Mouse (Mus musculus) hindbrain, embryonic 10.5 days (tissue): Measurements from ENCODE around the gene Olfr1062. TPM values are rescaled to one million over a fixed set of nuclear protein-coding genes. Genes with fewer than 3 reads are reported as not detected.
A peak's percentile ranks its signal among the peaks of the same experiment; 100 is the strongest.
"Not testable (repeated sequence)": the region's sequence is repeated elsewhere in the genome, so short reads cannot be mapped to it uniquely, and the experiment has no call there.

Experiments used
- DNase-seq: peaks from one replicate; pipeline ENCODE4 v3.0.0-alpha.2; 2017; ENCODE audit warnings: low spot score
- H3K27ac ChIP-seq: fragments of 300-500 bp; sonication (generic); 2 replicates; pipeline ENCODE4 v1.5.1; 2016; ENCODE audit warnings: mild to moderate bottlenecking, moderate library complexity
- H3K27me3 ChIP-seq: fragments of 300-500 bp; sonication (generic); 2 replicates; pipeline ENCODE4 v1.6.1; 2016; ENCODE audit warnings: mild to moderate bottlenecking; ENCODE audit not compliant: poor library complexity, insufficient read depth, severe bottlenecking
- H3K36me3 ChIP-seq: fragments of 300-500 bp; sonication (generic); 2 replicates; pipeline ENCODE4 v1.6.1; 2016; ENCODE audit warnings: mild to moderate bottlenecking, moderate library complexity
- H3K4me1 ChIP-seq: fragments of 300-500 bp; sonication (generic); replicated peaks from 2 replicates; pipeline ENCODE4 v1.6.1; 2016; ENCODE audit warnings: mild to moderate bottlenecking
- H3K4me3 ChIP-seq: fragments of 300-500 bp; sonication (generic); 2 replicates; pipeline ENCODE4 v1.5.1; 2016; ENCODE audit warnings: mild to moderate bottlenecking, moderate library complexity
- H3K9me3 ChIP-seq: fragments of 300-500 bp; sonication (generic); 2 replicates; pipeline ENCODE4 v1.6.1; 2016; ENCODE audit warnings: mild to moderate bottlenecking, moderate library complexity
- WGBS: fragments of 180-500 bp; shearing (Covaris S2); methylation state at CpG from one replicate; pipeline ENCODE4 v1.1.7; 2016; 5-methylcytosine and 5-hydroxymethylcytosine counted together
- polyA plus RNA-seq: library from polyadenylated mRNA; unstranded; fragments of >200 nt; fragmentation: Nextera tagmentation; extraction: Ambion mirVana; gene quantifications from 2 replicates; pipeline ENCODE4 v1.2.1, GENCODE M21; 2016

Gene Olfr1062
- polyA plus RNA-seq = not detected in 2 replicates

GRCm38 (mm10) chr2:86426649-86427048 is at the start of gene Olfr1062:
TSS of gene Olfr1062 (minus strand) at chr2:86426749.
- not testable (repeated sequence) for H3K4me3 ChIP-seq, H3K27ac ChIP-seq, H3K9me3 ChIP-seq, H3K36me3 ChIP-seq, DNase-seq, H3K27me3 ChIP-seq, H3K4me1 ChIP-seq

DNA sequence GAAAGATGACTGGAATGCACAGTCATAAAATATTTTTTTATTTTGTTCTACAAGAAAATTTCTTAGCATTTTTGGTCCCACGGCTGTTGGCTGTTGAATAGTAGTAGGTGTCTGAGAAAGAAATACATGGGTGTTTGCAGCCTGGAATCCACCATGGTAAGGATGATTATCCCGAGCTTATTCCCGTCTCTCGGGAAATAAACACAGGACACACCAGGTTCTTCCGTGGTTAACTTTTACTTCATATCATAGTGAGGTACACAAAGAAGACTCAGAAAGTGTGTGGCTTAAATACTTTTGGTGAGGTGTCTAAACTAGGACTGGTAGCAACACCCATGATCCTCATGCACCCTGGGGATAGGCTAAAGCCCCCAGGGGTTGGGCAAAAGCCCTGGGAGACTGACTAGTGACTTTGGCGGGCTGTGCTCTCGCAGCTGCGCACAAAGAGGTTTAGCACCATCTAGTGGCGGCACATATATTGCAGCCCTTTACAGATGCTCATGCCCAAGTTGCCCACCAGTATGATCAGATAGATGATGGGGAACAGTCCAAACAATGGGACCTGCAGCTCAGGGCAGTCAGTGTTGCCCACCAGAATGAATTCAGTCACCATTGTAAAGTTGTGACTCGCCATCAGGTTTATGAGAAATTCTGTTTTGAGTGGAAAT is 38.0 kb upstream of the Olfr1062 start:
- H3K4me1 ChIP-seq = no peaks in the 10 kb centered on the region
- no peak overlapping the region for H3K27ac ChIP-seq
- WGBS = 41% methylated on average over 10 of the region's 10 CpGs
- H3K36me3 ChIP-seq = no peaks in the 10 kb centered on the region
- no peaks in the 10 kb centered on the region for H3K9me3 ChIP-seq
- peak; percentile 69 for DNase-seq
- H3K27me3 ChIP-seq = no peaks in the 10 kb centered on the region
- no peak overlapping the region for H3K4me3 ChIP-seq

- H3K9me3 ChIP-seq = no peaks in the 10 kb centered on the region
- H3K27ac ChIP-seq = no peak overlapping the region
- WGBS = 72% methylated on average over 1 of the region's 1 CpGs
- H3K4me1 ChIP-seq = no peaks in the 10 kb centered on the region
- DNase-seq = no peak
- no peaks in the 10 kb centered on the region for H3K27me3 ChIP-seq
- no peak overlapping the region for H3K4me3 ChIP-seq
- H3K36me3 ChIP-seq = no peaks in the 10 kb centered on the region
These were observed 33.9 kb upstream of the Olfr1062 start for GRCm38 (mm10) chr2:86460434-86460833.

GRCm38 (mm10) chr2:86456169-86456568 is 29.6 kb upstream of the Olfr1062 start, which contains the start of gene Olfr1066:
TSS of gene Olfr1066 (minus strand) at chr2:86456269.
- WGBS = 88% methylated on average over 1 of the region's 1 CpGs
- DNase-seq = no peak
- Histone ChIP-seq H3K27ac (no peak within 1 kb of the TSS), H3K4me3 (no peak within 1 kb of the TSS), H3K9me3 (no peaks in the 10 kb centered on the region), H3K36me3 (no peaks in the 10 kb centered on the region), H3K4me1 (no peaks in the 10 kb centered on the region), H3K27me3 (no peaks in the 10 kb centered on the region)

GRCm38 (mm10) chr2:86450491-86450890 is 23.9 kb upstream of the Olfr1062 start, which contains the start of gene Olfr1065:
TSS of gene Olfr1065 (minus strand) at chr2:86450591.
- WGBS = 67% methylated on average over 1 of the region's 1 CpGs
- H3K27ac ChIP-seq, H3K27me3 ChIP-seq: not testable (repeated sequence)

GRCm38 (mm10) chr2:86442101-86442500 is 15.6 kb upstream of the Olfr1062 start:
- 60% methylated on average over 1 of the region's 1 CpGs for WGBS
- H3K4me1 ChIP-seq = not testable (repeated sequence)

More at GRCm38 (mm10) chr2:86450491-86450890, 23.9 kb upstream of the Olfr1062 start, which contains the start of gene Olfr1065:
- H3K4me1 ChIP-seq, H3K36me3 ChIP-seq, H3K9me3 ChIP-seq, DNase-seq, H3K4me3 ChIP-seq: not testable (repeated sequence)

DNA sequence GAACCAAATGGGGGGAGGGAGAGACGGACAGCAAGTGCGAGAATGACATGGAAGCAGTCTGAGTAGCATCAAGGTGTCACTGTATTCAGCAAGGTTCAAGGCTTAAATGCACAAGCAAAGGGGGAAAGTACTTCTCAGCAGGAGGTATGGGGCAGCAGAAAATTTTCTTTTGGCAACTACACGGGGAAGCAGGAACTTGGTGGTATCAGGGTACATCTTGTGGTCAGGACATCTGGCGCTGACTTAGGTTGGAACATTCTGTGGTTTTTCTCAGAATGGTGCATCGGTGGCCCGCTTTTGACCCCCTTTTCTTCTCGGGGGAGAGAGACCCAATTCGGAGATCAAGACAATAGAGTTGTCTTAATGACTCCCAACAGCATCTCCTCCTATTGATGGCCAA is 2.0 kb upstream of the Olfr1062 start:
- H3K4me1 ChIP-seq, DNase-seq, H3K9me3 ChIP-seq, H3K27ac ChIP-seq, H3K36me3 ChIP-seq, H3K4me3 ChIP-seq, H3K27me3 ChIP-seq: not testable (repeated sequence)
- 90% methylated on average over 8 of the region's 8 CpGs for WGBS

More at GRCm38 (mm10) chr2:86442101-86442500, 15.6 kb upstream of the Olfr1062 start:
- not testable (repeated sequence) for H3K9me3 ChIP-seq, H3K36me3 ChIP-seq, H3K4me3 ChIP-seq, H3K27me3 ChIP-seq, DNase-seq, H3K27ac ChIP-seq

GRCm38 (mm10) chr2:86413950-86414349 is 12.6 kb downstream of the Olfr1062 start, which contains the start of gene Olfr1061:
TSS of gene Olfr1061 (minus strand) at chr2:86414050.
- no peak within 1 kb of the TSS for H3K4me3 ChIP-seq
- no peaks in the 10 kb centered on the region for H3K36me3 ChIP-seq
- WGBS = 85% methylated on average over 1 of the region's 1 CpGs
- H3K27me3 ChIP-seq = no peaks in the 10 kb centered on the region
- H3K4me1 ChIP-seq = no peaks in the 10 kb centered on the region
- H3K27ac ChIP-seq = no peak within 1 kb of the TSS
- H3K9me3 ChIP-seq = no peaks in the 10 kb centered on the region
- no peak for DNase-seq

GRCm38 (mm10) chr2:86395114-86395513 is 31.4 kb downstream of the Olfr1062 start:
- Histone ChIP-seq H3K27me3 (no peaks in the 10 kb centered on the region), H3K36me3 (no peaks in the 10 kb centered on the region), H3K4me1 (no peaks in the 10 kb centered on the region), H3K9me3 (no peaks in the 10 kb centered on the region), H3K27ac (no peak overlapping the region), H3K4me3 (no peak overlapping the region)
- WGBS = 89% methylated on average over 2 of the region's 2 CpGs
- DNase-seq = no peak

GRCm38 (mm10) chr2:86388461-86388860 is 38.1 kb downstream of the Olfr1062 start, which contains the start of gene Olfr1058:
TSS of gene Olfr1058 (minus strand) at chr2:86388561.
- not testable (repeated sequence) for DNase-seq, H3K27me3 ChIP-seq, H3K9me3 ChIP-seq, H3K27ac ChIP-seq, H3K4me1 ChIP-seq, H3K4me3 ChIP-seq, H3K36me3 ChIP-seq

DNA sequence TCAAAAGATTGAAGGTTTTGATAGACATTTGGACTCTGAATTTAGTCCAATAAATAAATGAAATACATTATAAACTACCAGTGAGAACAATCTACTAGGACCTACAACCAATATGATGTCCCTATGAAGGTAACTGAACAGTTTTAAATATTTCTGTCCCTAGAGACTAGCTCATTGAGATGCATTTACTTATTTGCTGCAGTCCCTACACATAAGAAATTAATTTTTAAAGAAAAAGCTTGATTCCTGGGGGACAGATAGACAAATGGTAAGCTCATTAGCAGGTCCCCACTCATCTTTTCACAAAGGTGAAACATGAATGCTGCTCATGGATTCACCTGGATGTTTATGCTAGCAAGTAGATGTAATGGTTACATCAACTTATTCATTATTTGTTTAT is 48.3 kb downstream of the Olfr1062 start, which contains the start of gene Olfr1057:
TSS of gene Olfr1057 (minus strand) at position 101 of the 400 bp plus-strand sequence.
- no peak within 1 kb of the TSS for H3K4me3 ChIP-seq
- no peaks in the 10 kb centered on the region for H3K27me3 ChIP-seq
- H3K4me1 ChIP-seq = no peaks in the 10 kb centered on the region
- no peak for DNase-seq
- no peaks in the 10 kb centered on the region for H3K36me3 ChIP-seq
- H3K27ac ChIP-seq = no peak within 1 kb of the TSS
- H3K9me3 ChIP-seq = no peaks in the 10 kb centered on the region
